Mouse (Mus musculus): Measurements from ENCODE around the gene Dupd1.
"Not testable (repeated sequence)": the region's sequence is repeated elsewhere in the genome, so short reads cannot be mapped to it uniquely, and the experiment has no call there.

Dupd1 gene

DNA sequence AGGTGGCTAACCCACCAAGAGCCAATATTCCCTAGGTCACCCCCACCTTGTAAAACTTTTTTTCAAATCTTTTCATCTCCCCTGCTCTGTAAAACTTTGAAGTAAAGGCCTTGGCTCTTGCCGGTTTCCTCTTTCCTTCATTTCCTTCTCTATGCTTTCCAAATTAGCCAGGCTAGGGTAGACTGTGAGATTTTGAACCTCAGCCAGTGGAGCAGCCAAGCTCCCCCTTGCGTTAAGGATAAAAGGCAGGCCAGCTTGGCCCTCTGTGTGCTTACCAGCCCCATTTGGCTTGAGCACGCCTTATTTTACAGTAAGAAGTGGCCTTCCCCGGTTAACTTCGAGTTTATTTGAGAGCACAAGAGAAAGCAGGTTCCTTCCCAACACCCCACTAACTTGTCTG, 39.9 kb downstream of the Dupd1 start:
- no peak for DNase-seq (ENCODE audit: low read depth)

DNA sequence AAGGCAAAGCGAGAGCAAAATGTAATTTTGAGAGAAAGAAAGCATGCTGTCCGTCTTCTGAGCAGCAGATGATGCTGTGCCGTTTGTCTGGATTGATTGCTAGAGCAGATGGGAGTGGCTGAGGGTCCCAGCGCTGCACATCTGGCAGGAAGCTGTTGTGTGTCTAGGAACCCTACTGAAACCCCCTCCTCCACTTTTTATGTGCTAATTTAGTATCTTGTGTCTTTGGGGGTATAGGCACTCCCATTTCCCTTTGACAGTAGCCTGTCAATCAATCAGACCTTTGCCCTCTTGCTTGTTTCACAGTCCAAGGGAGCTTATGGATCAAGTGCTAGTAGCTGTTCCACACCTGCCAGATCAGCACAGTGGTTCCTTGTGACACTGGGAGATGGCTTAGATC, 41.3 kb downstream of the Dupd1 start:
- no peak for DNase-seq (ENCODE audit: low read depth)

DNA sequence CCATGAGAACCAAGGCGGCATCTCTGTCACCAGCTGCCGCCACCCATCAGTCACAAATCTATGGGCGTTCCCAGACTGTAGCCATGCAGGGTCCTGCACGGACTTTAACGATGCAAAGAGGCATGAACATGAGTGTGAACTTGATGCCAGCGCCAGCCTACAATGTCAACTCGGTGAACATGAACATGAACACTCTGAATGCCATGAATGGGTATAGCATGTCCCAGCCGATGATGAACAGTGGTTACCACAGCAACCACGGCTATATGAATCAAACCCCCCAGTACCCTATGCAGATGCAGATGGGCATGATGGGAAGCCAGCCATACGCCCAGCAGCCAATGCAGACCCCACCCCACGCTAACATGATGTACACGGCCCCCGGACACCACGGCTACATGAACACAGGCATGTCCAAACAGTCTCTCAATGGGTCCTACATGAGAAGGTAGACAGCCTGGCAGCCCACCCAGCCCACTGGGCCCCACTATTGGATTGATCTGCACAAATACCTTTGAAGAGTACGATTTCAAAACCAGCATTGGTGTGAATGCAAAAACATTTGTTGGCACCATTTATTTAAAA, 43.9 kb downstream of the Dupd1 start:
- DNase-seq (ENCODE audit: low read depth) = not testable (repeated sequence)

- DNase-seq (ENCODE audit: low read depth) = no peak
Observed at GRCm38 (mm10) chr14:21669633-21670421, 44.5 kb downstream of the Dupd1 start.

- DNase-seq (ENCODE audit: low read depth) = no peak
Observed at GRCm38 (mm10) chr14:21669218-21669617, 45.2 kb downstream of the Dupd1 start.

- DNase-seq (ENCODE audit: low read depth) = peak; percentile 69
Observed at GRCm38 (mm10) chr14:21662465-21663142, 51.8 kb downstream of the Dupd1 start.

GRCm38 (mm10) chr14:21659652-21660051, 54.7 kb downstream of the Dupd1 start:
- peak; percentile 77 for DNase-seq (ENCODE audit: low read depth)

DNA sequence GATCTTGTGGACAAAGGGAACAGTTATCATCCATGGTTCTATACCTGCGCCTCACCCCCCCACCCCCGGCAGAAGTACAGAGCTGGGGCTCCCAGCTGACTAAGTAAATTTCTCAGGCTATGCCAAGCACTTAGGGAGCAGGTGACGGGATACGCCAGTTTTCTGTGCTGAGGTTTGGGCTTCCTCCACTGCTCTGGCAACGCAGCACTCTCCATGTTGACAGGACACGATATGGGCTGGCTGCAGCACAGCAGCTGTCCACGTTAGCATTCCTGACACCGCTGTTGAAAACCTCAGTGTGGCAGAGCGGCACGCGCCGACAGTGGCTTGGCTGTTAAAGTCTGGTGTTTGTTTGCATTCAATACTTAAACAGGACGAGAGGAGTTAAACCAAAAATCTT, 55.2 kb downstream of the Dupd1 start:
- no peak for DNase-seq (ENCODE audit: low read depth)

DNA sequence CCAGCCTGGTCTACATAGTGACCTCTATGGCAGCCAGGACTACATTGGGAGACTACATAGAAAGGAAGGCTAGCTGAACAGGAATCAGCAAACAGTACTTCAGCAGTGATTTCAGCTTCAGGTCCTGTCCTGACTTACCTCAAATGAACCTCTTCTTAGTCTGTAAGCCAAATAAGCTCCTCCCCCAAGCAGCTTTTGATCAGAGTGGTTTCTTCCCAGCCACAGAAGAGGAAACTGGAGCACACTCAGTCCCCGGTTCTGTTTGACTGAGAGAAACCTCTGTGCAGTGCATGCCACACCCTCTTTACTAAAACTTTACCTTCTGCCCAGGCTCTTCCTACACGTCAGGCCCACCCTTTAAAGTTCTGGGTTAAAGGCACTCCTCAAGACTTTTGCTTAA, 60.6 kb downstream of the Dupd1 start:
- DNase-seq (ENCODE audit: low read depth) = peak; percentile 86

- DNase-seq (ENCODE audit: low read depth) = no peak
Observed at GRCm38 (mm10) chr14:21640806-21641435, 73.5 kb downstream of the Dupd1 start.

DNA sequence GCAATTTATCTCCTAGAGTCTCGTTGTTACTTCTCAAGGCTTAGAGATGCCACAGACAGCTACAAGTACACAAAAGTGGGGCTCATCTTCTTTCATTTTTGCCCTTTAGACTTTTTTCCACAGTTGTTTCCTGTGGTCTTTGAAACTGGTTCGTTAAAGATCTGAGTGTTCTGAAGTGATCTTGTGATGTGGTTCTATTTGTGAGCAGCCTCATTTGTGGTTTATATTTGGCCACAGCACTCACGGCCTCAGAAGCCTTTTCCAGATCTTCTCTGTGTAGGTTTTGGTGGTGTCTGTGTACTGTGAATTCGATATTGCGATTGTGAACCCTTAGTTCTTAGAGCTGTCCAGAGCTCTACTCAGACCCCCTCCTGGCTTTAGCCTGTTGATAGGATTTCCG, 77.8 kb downstream of the Dupd1 start:
- DNase-seq (ENCODE audit: low read depth) = peak; percentile 59

DNA sequence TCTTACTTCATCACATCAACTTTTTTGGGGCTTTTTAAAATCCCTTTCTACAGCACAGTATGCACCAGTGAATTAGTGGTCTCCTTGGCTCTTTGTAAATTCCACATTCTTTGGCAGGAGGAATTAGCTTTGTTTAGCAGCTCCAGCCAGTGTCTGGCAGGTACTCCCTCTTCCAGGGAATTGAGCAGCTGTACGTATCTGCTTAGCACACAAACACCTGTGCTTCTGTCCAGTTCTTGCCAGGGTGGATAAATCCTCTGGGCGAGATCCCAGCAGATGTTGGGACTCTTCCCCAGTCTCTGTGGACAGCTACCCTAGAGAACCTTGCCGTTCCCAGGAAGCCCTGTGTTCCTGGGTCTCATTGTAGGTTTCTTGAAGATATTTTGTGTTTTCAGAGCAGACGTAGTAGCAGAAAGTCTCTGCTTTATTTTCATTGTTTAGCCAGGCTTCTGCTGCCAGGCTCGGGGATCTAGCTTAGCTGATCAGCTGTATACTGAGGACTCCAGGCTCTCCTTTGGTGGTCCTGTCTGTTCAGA, 82.6 kb downstream of the Dupd1 start:
- DNase-seq (ENCODE audit: low read depth) = no peak

Data from 416B (cell line).